ENCODE assay signal across 8 mouse cellular contexts in genomic region chr9:78191736-78192135, GRCm38 (mm10). TPM values are rescaled to one million over a fixed set of nuclear protein-coding genes. Genes with fewer than 3 reads are reported as not detected.
DNase-seq lines count a peak whose midpoint lies in the region; ATAC-seq and TF ChIP-seq lines count a peak whose summit lies in the region.

No protein-coding gene starts in this region.

- no peak overlapping the region for H3K27ac ChIP-seq in MEL (ENCODE audit: control insufficient read depth, low read depth, low read length)
- H3K27ac ChIP-seq in lung, postnatal 0 days (ENCODE audit: low read length) = peak overlapping the region; percentile 22; the same call in 1 of the 2 replicates

- no peak for TF ChIP-seq CTCF in MEL (IDR thresholded peaks at IDR 0.05 in 2 of 3, conservative IDR thresholded peaks at IDR 0.05 in 1 of 3; ENCODE audit: control insufficient read depth in 1 of 3, insufficient read depth in 1 of 3, low read depth in 2 of 3, low read length in 3 of 3, poor library complexity in 1 of 3, severe bottlenecking in 1 of 3)
- TF ChIP-seq CTCF in lung, postnatal 0 days (IDR thresholded peaks at IDR 0.05) = peak; percentile 21; the same call in 1 of the 2 replicates

- WGBS in lung, postnatal 0 days = under 1% methylated on average over 18 of the region's 18 CpGs

- no peaks in the 10 kb centered on the region for H3K27me3 ChIP-seq in MEL (ENCODE audit: control insufficient read depth in 1 of 2, insufficient read depth in 2 of 2, low read length in 2 of 2)
- H3K27me3 ChIP-seq in lung, postnatal 0 days (replicated peaks; ENCODE audit: insufficient read depth, low read length) = no peaks in the 10 kb centered on the region

- peaks cover 6 to 28% of the 10 kb centered on the region in 2 experiments for H3K4me1 ChIP-seq in MEL (ENCODE audit: control insufficient read depth in 1 of 2, insufficient read depth in 2 of 2, low read length in 2 of 2)
- no peaks in the 10 kb centered on the region; the same call in 1 of the 2 replicates for H3K4me1 ChIP-seq in lung, postnatal 0 days (ENCODE audit: insufficient read depth, low read depth, low read length)

- DNase-seq in 3134 (ENCODE audit: extremely low read depth, insufficient read length, low spot score) = peak; percentile 61
- peak; percentile 92 for DNase-seq in MEL (ENCODE audit: low read depth, low spot score)
- DNase-seq in embryo, embryonic 11 days = peak; percentile 96
- peak; percentile 39 for DNase-seq in heart, adult 8-10 months (ENCODE audit: low spot score)
- DNase-seq in kidney, adult 9 months = peak; percentile 81
- peak; percentile 94 for DNase-seq in lung, postnatal 0 days (ENCODE audit: low spot score)
- DNase-seq in ovary, postnatal 14 days (ENCODE audit: low spot score) = peak; percentile 51
- DNase-seq in thymus, postnatal 36 days = peak; percentile 71 to 76

- H3K79me2 ChIP-seq in MEL (ENCODE audit: control insufficient read depth, insufficient read depth, low read length, poor library complexity) = no peaks in the 10 kb centered on the region

- H3K4me2 ChIP-seq in lung, postnatal 0 days (replicated peaks; ENCODE audit: low read depth, low read length) = peak overlapping the region; percentile 59

- peak overlapping the region; percentile 60 to 77 for H3K4me3 ChIP-seq in MEL (ENCODE audit: control insufficient read depth in 1 of 2, insufficient read depth in 1 of 2, low read depth in 2 of 2, low read length in 2 of 2)
- H3K4me3 ChIP-seq in lung, postnatal 0 days (ENCODE audit: low read depth, low read length) = peak overlapping the region; percentile 31

- peak overlapping the region; percentile 21 for H3K9ac ChIP-seq in MEL (ENCODE audit: control insufficient read depth, low read depth, low read length, poor library complexity, severe bottlenecking)
- H3K9ac ChIP-seq in lung, postnatal 0 days (replicated peaks; ENCODE audit: low read depth) = peak overlapping the region; percentile 16; the same call in 1 of the 2 replicates

- peaks cover 0 to 20% of the 10 kb centered on the region in 2 experiments; a peak in 2 of 4 replicates for H3K36me3 ChIP-seq in MEL (ENCODE audit: control insufficient read depth in 1 of 2, insufficient read depth in 2 of 2, low read length in 2 of 2)
- H3K36me3 ChIP-seq in lung, postnatal 0 days (ENCODE audit: insufficient read depth, low read length) = no peaks in the 10 kb centered on the region

- no peaks in the 10 kb centered on the region for H3K9me3 ChIP-seq in MEL (replicated peaks; ENCODE audit: insufficient read depth, low read length)
- no peaks in the 10 kb centered on the region for H3K9me3 ChIP-seq in lung, postnatal 0 days (ENCODE audit: low read length)

- no peak for TF ChIP-seq RAD21 in MEL (IDR thresholded peaks at IDR 0.05; ENCODE audit: low read depth, low read length)

- ATAC-seq in lung, postnatal 0 days = peak; percentile 67

- no peak for TF ChIP-seq EP300 in MEL (IDR thresholded peaks at IDR 0.05; ENCODE audit: low read depth in 1 of 2, low read length in 2 of 2)
- no peak for TF ChIP-seq EP300 in lung, postnatal 0 days (IDR thresholded peaks at IDR 0.05)

- no peak for TF ChIP-seq POLR2A in MEL (IDR thresholded peaks at IDR 0.05; ENCODE audit: control insufficient read depth in 1 of 2, insufficient read depth in 1 of 2, low read depth in 1 of 2, low read length in 2 of 2, poor library complexity in 1 of 2)

TF ChIP-seq in MEL, 35 proteins besides CTCF, POLR2A, EP300 and RAD21:
- TF ChIP-seq SIN3A (IDR thresholded peaks at IDR 0.05; ENCODE audit: low read length) (peak; percentile 23; the same call in 1 of the 2 replicates), MYC (IDR thresholded peaks at IDR 0.05; ENCODE audit: low read depth, low read length) (0 out of 2 replicates have a peak, but pooled peaks have one; percentile 45), HCFC1 (IDR thresholded peaks at IDR 0.05; ENCODE audit: low read depth, low read length) (peak; percentile 30; the same call in 1 of the 2 replicates), MAZ (IDR thresholded peaks at IDR 0.05; ENCODE audit: low read depth, low read length) (no peak), E2F4 (IDR thresholded peaks at IDR 0.05; ENCODE audit: borderline replicate concordance, low read depth, low read length) (no peak), MYB (IDR thresholded peaks at IDR 0.05; ENCODE audit: low read depth, low read length) (no peak), MEF2A (IDR thresholded peaks at IDR 0.05; ENCODE audit: extremely low read depth, insufficient replicate concordance, low read depth, low read length, poor library complexity, severe bottlenecking) (no peak), POLR2AphosphoS5 (IDR thresholded peaks at IDR 0.05; ENCODE audit: borderline replicate concordance, low read depth, low read length) (no peak), ZKSCAN1 (IDR thresholded peaks at IDR 0.05; ENCODE audit: low read depth, low read length) (no peak), ZNF384 (IDR thresholded peaks at IDR 0.05; ENCODE audit: low read depth, low read length) (no peak), GABPA (IDR thresholded peaks at IDR 0.05; ENCODE audit: low read depth, low read length) (no peak; the same call in 1 of the 2 replicates), TCF12 (IDR thresholded peaks at IDR 0.05; ENCODE audit: low read depth, low read length) (0 out of 2 replicates have a peak, but pooled peaks have one; percentile 10), SMC3 (IDR thresholded peaks at IDR 0.05; ENCODE audit: low read depth, low read length) (no peak), ZMIZ1 (IDR thresholded peaks at IDR 0.05; ENCODE audit: low read depth, low read length) (no peak), USF1 (IDR thresholded peaks at IDR 0.05; ENCODE audit: low read depth, low read length) (no peak), CHD2 (IDR thresholded peaks at IDR 0.05; ENCODE audit: low read length) (no peak), NELFE (IDR thresholded peaks at IDR 0.05; ENCODE audit: low read depth, low read length) (no peak), KAT2A (conservative IDR thresholded peaks at IDR 0.05; ENCODE audit: low read depth, low read length) (no peak), TBP (IDR thresholded peaks at IDR 0.05; ENCODE audit: low read depth, low read length) (peak; percentile 86), POLR2AphosphoS2 (IDR thresholded peaks at IDR 0.05; ENCODE audit: low read length) (no peak), JUND (IDR thresholded peaks at IDR 0.05; ENCODE audit: low read depth, low read length) (no peak), MXI1 (IDR thresholded peaks at IDR 0.05; ENCODE audit: low read depth, low read length) (peak; percentile 37), TAL1 (IDR thresholded peaks at IDR 0.05; ENCODE audit: low read length) (no peak), ETS1 (IDR thresholded peaks at IDR 0.05; ENCODE audit: low read depth, low read length) (no peak), MAX (IDR thresholded peaks at IDR 0.05; ENCODE audit: low read length) (no peak), NRF1 (IDR thresholded peaks at IDR 0.05; ENCODE audit: insufficient read depth, low read depth, low read length, poor library complexity, severe bottlenecking) (no peak), BHLHE40 (IDR thresholded peaks at IDR 0.05; ENCODE audit: borderline replicate concordance, low read depth, low read length) (no peak), MAFK (IDR thresholded peaks at IDR 0.05; ENCODE audit: borderline replicate concordance, low read depth, low read length) (0 out of 2 replicates have a peak, but pooled peaks have one; percentile 38)

RNA-seq across cellular contexts. Expression of gene Gsta4, which starts 9.2 kb away (rescaled TPM):
- total RNA-seq in MEL (2012; rRNA removed) = 5.0 and 6.4 TPM in 2 replicates
- polyA plus RNA-seq in MEL (2012; ENCODE audit: insufficient read depth in 1 of 2, insufficient read length in 2 of 2, low read depth in 1 of 2, low replicate concordance in 2 of 2, missing spikeins in 1 of 2) = 1 to 10 TPM in 1 of 2 experiments, not detected in 1; 9.8 TPM
- total RNA-seq in heart, adult 8-10 months (2022) = 100 to 1,000 TPM; 108 to 158 (median 147) TPM
- 107 and 112 TPM in 2 replicates for polyA plus RNA-seq in lung, postnatal 0 days (2015; fragmentation: Nextera tagmentation; extraction: Ambion mirVana)

RNA-seq across cellular contexts. Expression of gene Gsta1, which starts 38.7 kb away (rescaled TPM):
- total RNA-seq in MEL (2012; rRNA removed) = not detected in 2 replicates
- polyA plus RNA-seq in MEL (2012; ENCODE audit: insufficient read depth in 1 of 2, insufficient read length in 2 of 2, low read depth in 1 of 2, low replicate concordance in 2 of 2, missing spikeins in 1 of 2) = not detected
- 10 to 100 TPM in 2 of 4 experiments, 1 to 10 TPM in 2; 2.9 to 17.3 (median 7.6) TPM for total RNA-seq in heart, adult 8-10 months (2022)
- polyA plus RNA-seq in lung, postnatal 0 days (2015; fragmentation: Nextera tagmentation; extraction: Ambion mirVana) = 0.97 and 1.2 TPM in 2 replicates

Comparison
In these comparisons a context has a peak if more than half of its experiments do, and no peak if none do; other contexts are left out.
1. DNase-seq: peak in every context shown above with its lines; median percentile 96 in embryo, embryonic 11 days; 94 in lung, postnatal 0 days; 92 in MEL; 81 in kidney, adult 9 months; 74 in thymus, postnatal 36 days; 61 in 3134; 51 in ovary, postnatal 14 days; 39 in heart, adult 8-10 months.
2. RNA of gene Gsta4, which starts 9.2 kb away (total RNA-seq): 108 to 158 TPM in heart, adult 8-10 months; 5.0 to 6.4 TPM in MEL; every median in the first group is over 10 times any median in the second.